Mouse (Mus musculus) megakaryocyte, embryonic 14.5 days (primary cell): Measurements from ENCODE around the gene Ada.

Experiments
- FLI1 ChIP-seq: IDR thresholded peaks from 2 replicates; pipeline ENCODE4 v1.6.1; 2012; ENCODE audit warnings: low read length, inconsistent platforms, mixed read lengths
- GATA1 ChIP-seq: IDR thresholded peaks from 3 replicates; pipeline ENCODE4 v1.6.1; 2012; ENCODE audit warnings: mixed read lengths, low read length, inconsistent platforms, borderline replicate concordance

DNA sequence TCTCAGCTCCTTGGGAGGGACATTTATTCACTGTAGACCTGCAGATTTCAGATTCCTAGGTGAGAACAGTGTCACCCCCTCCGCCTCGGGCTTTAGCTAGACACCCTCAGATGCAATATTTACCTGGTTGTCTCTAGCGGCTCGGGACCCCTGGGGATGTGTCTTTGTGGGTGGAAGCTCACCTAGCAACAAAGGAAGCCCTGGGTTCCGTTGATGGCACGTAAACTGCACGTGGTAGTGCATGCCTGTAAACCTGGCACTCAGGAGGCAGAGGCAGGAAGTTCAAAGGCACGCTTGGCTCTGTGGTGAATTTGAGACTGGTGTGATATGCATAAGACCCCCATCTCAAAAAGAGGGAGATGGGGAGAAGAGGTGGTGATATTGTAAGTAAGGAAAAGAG lies 20.7 kb upstream of the Ada start:
- no peak for TF ChIP-seq GATA1
- no peak for TF ChIP-seq FLI1
